In genomic region chr8:81702038-81702437, GRCm38 (mm10) we compare ENCODE assay signal across 27 mouse cellular contexts.
DNase-seq lines count a peak whose midpoint lies in the region; ATAC-seq and TF ChIP-seq lines count a peak whose summit lies in the region.
"Had no signal": no experiment of that assay in that cellular context is flagged by ENCODE, and none has a peak within 500 bp of the region (broad histone marks: within the 10 kb centered on the region; RNA-seq: fewer than 3 reads in every experiment).

No protein-coding gene starts in this region.

- H3K4me1 ChIP-seq in thymus, adult 2 months (replicated peaks; ENCODE audit: control insufficient read depth, insufficient read depth, low read length): no peaks in the 10 kb centered on the region
- H3K4me1 ChIP-seq in heart, embryonic 10.5 days: no peaks in the 10 kb centered on the region
- H3K4me1 ChIP-seq: hindbrain, embryonic 10.5 days; limb, embryonic 12.5 days; liver, embryonic 13.5 days; midbrain, embryonic 10.5 days; neural tube, embryonic 15.5 days had no signal

- 4% methylated on average over 1 of the region's 1 CpGs for WGBS in thymus, adult 2 months
- WGBS in heart, embryonic 10.5 days: 85% methylated on average over 1 of the region's 1 CpGs

- TF ChIP-seq POLR2A in thymus, adult 2 months (IDR thresholded peaks at IDR 0.05; ENCODE audit: control insufficient read depth, extremely low read depth, insufficient read depth, low read length, poor library complexity): no peak

- peak; percentile 30 for DNase-seq in thymus, adult 2 months
- no peak for DNase-seq in thymus, postnatal 36 days
- DNase-seq in CD8-positive naive resting alpha-beta T cell, adult 2 months (ENCODE audit: low read depth in 2 of 2, low spot score in 2 of 2): peak; percentile 35 to 55
- peak; percentile 35 for DNase-seq in thymus, postnatal 14 days
- no peak for DNase-seq in embryo, embryonic 9.5 days (ENCODE audit: extremely low spot score)
- DNase-seq in urinary bladder, adult 2 months (ENCODE audit: low spot score): no peak
- DNase-seq in heart, embryonic 10.5 days (ENCODE audit: low spot score): no peak
- DNase-seq: adrenal gland, postnatal 10 days; cerebellum, adult 2 months; cerebellum, postnatal 25 days; embryo, embryonic 11 days; gastrocnemius, adult 2 months; kidney, adult 18-20 months; kidney, postnatal 10 days; liver, embryonic 13.5 days; lung, adult 2 months had no signal

- no peak overlapping the region for H3K27ac ChIP-seq in thymus, adult 2 months (ENCODE audit: control insufficient read depth, insufficient read depth, low read length)
- no peak overlapping the region for H3K27ac ChIP-seq in heart, embryonic 10.5 days
- H3K27ac ChIP-seq: gastrocnemius, adult 2 months; hindbrain, embryonic 10.5 days; layer of hippocampus, adult 2 months; limb, embryonic 12.5 days; liver, embryonic 13.5 days; macrophage; midbrain, embryonic 10.5 days; neural tube, embryonic 15.5 days had no signal

- H3K4me3 ChIP-seq in thymus, adult 2 months (ENCODE audit: control insufficient read depth, insufficient read depth, low read length): no peak overlapping the region
- H3K4me3 ChIP-seq in heart, embryonic 10.5 days: no peak overlapping the region
- H3K4me3 ChIP-seq: gastrocnemius, adult 2 months; hindbrain, embryonic 10.5 days; layer of hippocampus, adult 2 months; limb, embryonic 12.5 days; liver, embryonic 13.5 days; midbrain, embryonic 10.5 days; myocyte; neural tube, embryonic 15.5 days had no signal

- H3K36me3 ChIP-seq in thymus, adult 2 months (ENCODE audit: control insufficient read depth, insufficient read depth, low read length): no peaks in the 10 kb centered on the region
- no peaks in the 10 kb centered on the region for H3K36me3 ChIP-seq in heart, embryonic 10.5 days
- H3K36me3 ChIP-seq: hindbrain, embryonic 10.5 days; limb, embryonic 12.5 days; liver, embryonic 13.5 days; midbrain, embryonic 10.5 days; neural tube, embryonic 15.5 days had no signal

- no peaks in the 10 kb centered on the region for H3K27me3 ChIP-seq in thymus, adult 2 months (ENCODE audit: control insufficient read depth, insufficient read depth, low read length)
- H3K27me3 ChIP-seq in heart, embryonic 10.5 days (ENCODE audit: insufficient read depth, poor library complexity, severe bottlenecking): no peaks in the 10 kb centered on the region
- H3K27me3 ChIP-seq: limb, embryonic 12.5 days; liver, embryonic 13.5 days; neural tube, embryonic 15.5 days had no signal

- H3K9me3 ChIP-seq in heart, embryonic 10.5 days: no peaks in the 10 kb centered on the region
- H3K9me3 ChIP-seq: hindbrain, embryonic 10.5 days; limb, embryonic 12.5 days; liver, embryonic 13.5 days; midbrain, embryonic 10.5 days; neural tube, embryonic 15.5 days had no signal

- peak; percentile 87 for ATAC-seq in inflammation-experienced regulatory T-cells, adult 6 months
- ATAC-seq: forebrain, embryonic 14.5 days; hindbrain, embryonic 16.5 days; midbrain, embryonic 16.5 days had no signal

- TF ChIP-seq CTCF in thymus, adult 2 months (IDR thresholded peaks at IDR 0.05; ENCODE audit: borderline replicate concordance, control insufficient read depth, extremely low read depth, insufficient read depth, low read length, poor library complexity): no peak

Comparison
In these comparisons a context has a peak if more than half of its experiments do, and no peak if none do; other contexts are left out.
1. DNase-seq: peak in thymus, adult 2 months (single experiment), CD8-positive naive resting alpha-beta T cell, adult 2 months (2 of 2) and thymus, postnatal 14 days (single experiment); none in thymus, postnatal 36 days (0 of 2), embryo, embryonic 9.5 days (single experiment), urinary bladder, adult 2 months (single experiment) and heart, embryonic 10.5 days (single experiment).